Mouse (Mus musculus): ENCODE results near the gene Klk1b8.
"Not testable (repeated sequence)": the region's sequence is repeated elsewhere in the genome, so short reads cannot be mapped to it uniquely, and the experiment has no call there.

The Klk1b8 gene

DNA sequence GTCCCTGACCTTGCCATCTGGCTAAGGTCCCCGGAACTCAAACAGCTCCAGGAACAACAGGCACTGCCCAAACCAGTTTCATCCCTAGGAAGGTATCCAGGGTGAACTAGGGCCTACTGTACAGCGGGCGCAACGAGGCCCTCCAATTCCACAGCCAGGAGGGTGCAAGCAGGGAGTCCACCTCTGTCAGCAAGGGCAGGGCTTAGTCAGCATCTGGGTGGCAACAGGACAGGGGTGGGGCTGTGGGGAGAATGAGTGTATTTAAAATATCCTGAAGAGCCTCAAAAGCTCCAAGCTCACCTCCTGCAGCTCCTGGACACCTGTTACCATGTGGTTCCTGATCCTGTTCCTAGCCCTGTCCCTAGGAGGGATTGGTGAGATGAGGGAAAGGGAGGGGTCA, 45.1 kb downstream of the Klk1b8 start, which contains the start of gene Klk1b11:
Klk1b11 (plus strand) TSS at position 301 of the 400 bp plus-strand sequence.
- DNase-seq (ENCODE audit: low spot score) = not testable (repeated sequence)
